Comparison of ENCODE assay signal across 7 mouse cellular contexts in genomic region chr6:72389471-72389940, GRCm38 (mm10). TPM values are rescaled to one million over a fixed set of nuclear protein-coding genes. Genes with fewer than 3 reads are reported as not detected.
DNase-seq lines count a peak whose midpoint lies in the region; ATAC-seq and TF ChIP-seq lines count a peak whose summit lies in the region.

No protein-coding gene starts in this region.

- peak; percentile 13 to 20 for DNase-seq in layer of hippocampus, postnatal 25 days (ENCODE audit: extremely low spot score in 1 of 2, low spot score in 1 of 2)
- no peak for DNase-seq in layer of hippocampus, adult 18-20 months (ENCODE audit: low spot score in 2 of 2)
- DNase-seq in MEL-GATA-1-ER (ENCODE audit: extremely low read depth, low read depth), result peak; percentile 98
- no peak for DNase-seq in intestine, embryonic 14.5 days (ENCODE audit: low spot score)
- DNase-seq in T-cell, adult 2 months (ENCODE audit: low spot score), result no peak

- H3K27ac ChIP-seq in cortical plate, adult 2 months (ENCODE audit: insufficient read depth, low read length), result peak overlapping the region; percentile 57; the same call in 1 of the 2 replicates
- H3K27ac ChIP-seq in intestine, embryonic 14.5 days (ENCODE audit: low read depth), result peak overlapping the region; percentile 90

- H3K4me1 ChIP-seq in cortical plate, adult 2 months (ENCODE audit: control insufficient read depth, insufficient read depth, low read length), result no peaks in the 10 kb centered on the region
- H3K4me1 ChIP-seq in intestine, embryonic 14.5 days (replicated peaks; ENCODE audit: control insufficient read depth, insufficient read depth, low read length), result peaks cover 14% of the 10 kb centered on the region

- no peaks in the 10 kb centered on the region for H3K9me3 ChIP-seq in intestine, embryonic 14.5 days (ENCODE audit: control insufficient read depth, low read length)

- H3K4me2 ChIP-seq in intestine, embryonic 14.5 days (ENCODE audit: low read length), result peak overlapping the region; percentile 63

- H3K27me3 ChIP-seq in intestine, embryonic 14.5 days (replicated peaks; ENCODE audit: control insufficient read depth, insufficient read depth, low read length), result no peaks in the 10 kb centered on the region

- 17% methylated on average over 13 of the region's 13 CpGs for WGBS in intestine, embryonic 14.5 days

- peaks cover 20% of the 10 kb centered on the region for H3K36me3 ChIP-seq in intestine, embryonic 14.5 days (ENCODE audit: control insufficient read depth, insufficient read depth, low read length)

- peak overlapping the region; percentile 36 for H3K4me3 ChIP-seq in cortical plate, adult 2 months (ENCODE audit: insufficient read depth, low read length)
- H3K4me3 ChIP-seq in intestine, embryonic 14.5 days (ENCODE audit: low read depth, low read length), result peak overlapping the region; percentile 52

- H3K9ac ChIP-seq in intestine, embryonic 14.5 days (ENCODE audit: low read length), result peak overlapping the region; percentile 64

- ATAC-seq in intestine, embryonic 14.5 days (replicated peaks; ENCODE audit: low FRiP score, low TSS enrichment, low read depth), result peak; percentile 25; the same call in 1 of the 2 replicates
- ATAC-seq in megakaryocyte-erythroid progenitor cell, adult 5-6 weeks (replicated peaks; ENCODE audit: low FRiP score, low TSS enrichment, poor library complexity, severe bottlenecking), result peak; percentile 85

- TF ChIP-seq POLR2A in cortical plate, adult 2 months (IDR thresholded peaks at IDR 0.05; ENCODE audit: extremely low read depth, insufficient read depth, low read length), result no peak

- TF ChIP-seq CTCF in cortical plate, adult 2 months (IDR thresholded peaks at IDR 0.05; ENCODE audit: extremely low read depth, insufficient read depth, low read length), result no peak

RNA-seq across cellular contexts. Expression of gene Vamp8, which starts 1.0 kb away (rescaled TPM):
- 10 to 100 TPM; 14.3 to 16.2 TPM for total RNA-seq in layer of hippocampus, postnatal 25 days (2021)
- 10 to 100 TPM; 17.7 to 18.9 TPM for total RNA-seq in layer of hippocampus, adult 18-20 months (2021)
- polyA plus RNA-seq in cortical plate, adult 2 months (2012; rRNA removed), result 30.6 and 31.7 TPM in 2 replicates
- 177 and 183 TPM in 2 replicates for polyA plus RNA-seq in intestine, embryonic 14.5 days (2014; fragmentation: Nextera tagmentation; extraction: Ambion mirVana)
- 225 and 320 TPM in 2 replicates for total RNA-seq in megakaryocyte-erythroid progenitor cell, adult 5-6 weeks (2014; fragmentation: Nextera tagmentation)
- total RNA-seq in megakaryocyte-erythroid progenitor cell, adult 5-6 weeks (2017), result 240 and 305 TPM in 2 replicates

RNA-seq across cellular contexts. Expression of gene Vamp5, which starts 9.2 kb away (rescaled TPM):
- total RNA-seq in layer of hippocampus, postnatal 25 days (2021), result 1 to 10 TPM; 3.9 to 4.6 TPM
- total RNA-seq in layer of hippocampus, adult 18-20 months (2021), result 1 to 10 TPM; 5.8 to 8.1 TPM
- polyA plus RNA-seq in cortical plate, adult 2 months (2012; rRNA removed), result 10.7 and 11.0 TPM in 2 replicates
- 19.6 and 21.4 TPM in 2 replicates for polyA plus RNA-seq in intestine, embryonic 14.5 days (2014; fragmentation: Nextera tagmentation; extraction: Ambion mirVana)
- total RNA-seq in megakaryocyte-erythroid progenitor cell, adult 5-6 weeks (2014; fragmentation: Nextera tagmentation), result 420 and 424 TPM in 2 replicates
- total RNA-seq in megakaryocyte-erythroid progenitor cell, adult 5-6 weeks (2017), result 125 and 132 TPM in 2 replicates

RNA-seq across cellular contexts. Expression of gene Rnf181, which starts 22.8 kb away (rescaled TPM):
- 10 to 100 TPM; 75.9 to 83.5 TPM for total RNA-seq in layer of hippocampus, postnatal 25 days (2021)
- total RNA-seq in layer of hippocampus, adult 18-20 months (2021), result 10 to 100 TPM; 87.5 to 89.4 TPM
- polyA plus RNA-seq in cortical plate, adult 2 months (2012; rRNA removed), result 73.6 and 83.5 TPM in 2 replicates
- 96.9 and 98.0 TPM in 2 replicates for polyA plus RNA-seq in intestine, embryonic 14.5 days (2014; fragmentation: Nextera tagmentation; extraction: Ambion mirVana)
- 82.6 and 91.5 TPM in 2 replicates for total RNA-seq in megakaryocyte-erythroid progenitor cell, adult 5-6 weeks (2014; fragmentation: Nextera tagmentation)
- total RNA-seq in megakaryocyte-erythroid progenitor cell, adult 5-6 weeks (2017), result 34.8 and 55.5 TPM in 2 replicates

RNA-seq across cellular contexts. Expression of gene Ggcx, which starts 24.6 kb away (rescaled TPM):
- total RNA-seq in layer of hippocampus, postnatal 25 days (2021), result 10 to 100 TPM; 19.8 to 22.4 TPM
- total RNA-seq in layer of hippocampus, adult 18-20 months (2021), result 10 to 100 TPM; 21.7 to 23.3 TPM
- 17.7 and 22.5 TPM in 2 replicates for polyA plus RNA-seq in cortical plate, adult 2 months (2012; rRNA removed)
- 12.8 and 17.7 TPM in 2 replicates for polyA plus RNA-seq in intestine, embryonic 14.5 days (2014; fragmentation: Nextera tagmentation; extraction: Ambion mirVana)
- total RNA-seq in megakaryocyte-erythroid progenitor cell, adult 5-6 weeks (2014; fragmentation: Nextera tagmentation), result 8.6 and 11.3 TPM in 2 replicates
- total RNA-seq in megakaryocyte-erythroid progenitor cell, adult 5-6 weeks (2017), result 3.7 and 11.2 TPM in 2 replicates

RNA-seq across cellular contexts. Expression of gene Tmem150a, which starts 34.3 kb away (rescaled TPM):
- 10 to 100 TPM in 1 of 2 experiments, 1 to 10 TPM in 1; 8.5 to 11.9 TPM for total RNA-seq in layer of hippocampus, postnatal 25 days (2021)
- total RNA-seq in layer of hippocampus, adult 18-20 months (2021), result 1 to 10 TPM; 8.4 to 9.2 TPM
- 23.4 and 24.9 TPM in 2 replicates for polyA plus RNA-seq in cortical plate, adult 2 months (2012; rRNA removed)
- polyA plus RNA-seq in intestine, embryonic 14.5 days (2014; fragmentation: Nextera tagmentation; extraction: Ambion mirVana), result 10.8 and 11.7 TPM in 2 replicates
- 0.92 and 5.0 TPM in 2 replicates for total RNA-seq in megakaryocyte-erythroid progenitor cell, adult 5-6 weeks (2014; fragmentation: Nextera tagmentation)
- not detected in 2 replicates for total RNA-seq in megakaryocyte-erythroid progenitor cell, adult 5-6 weeks (2017)

Comparison
In these comparisons a context has a peak if more than half of its experiments do, and no peak if none do; other contexts are left out.
1. DNase-seq: peak in layer of hippocampus, postnatal 25 days (2 of 2) and MEL-GATA-1-ER (single experiment); none in layer of hippocampus, adult 18-20 months (0 of 2), intestine, embryonic 14.5 days (single experiment) and T-cell, adult 2 months (single experiment).
2. RNA of gene Vamp8, which starts 1.0 kb away (total RNA-seq): 225 to 320 TPM in megakaryocyte-erythroid progenitor cell, adult 5-6 weeks; 17.7 to 18.9 TPM in layer of hippocampus, adult 18-20 months and 14.3 to 16.2 TPM in layer of hippocampus, postnatal 25 days; every median in the first group is over 10 times any median in the second.
3. RNA of gene Vamp5, which starts 9.2 kb away (total RNA-seq): 125 to 424 TPM in megakaryocyte-erythroid progenitor cell, adult 5-6 weeks; 5.8 to 8.1 TPM in layer of hippocampus, adult 18-20 months and 3.9 to 4.6 TPM in layer of hippocampus, postnatal 25 days; every median in the first group is over 10 times any median in the second.